Mouse (Mus musculus) hindbrain, embryonic 16.5 days (tissue): Measurements from ENCODE around the gene Osbpl2. TPM values are rescaled to one million over a fixed set of nuclear protein-coding genes. Genes with fewer than 3 reads are reported as not detected.
A peak's percentile ranks its signal among the peaks of the same experiment; 100 is the strongest.

ENCODE experiments used
- ATAC-seq: fragments of 200-750 bp; cut with Nextera tagmentation; 2 replicates; pipeline ENCODE4 v1.8.0; 2017; ENCODE audit warnings: moderate TSS enrichment, moderate library complexity
- H3K27ac ChIP-seq: fragments of 300-500 bp; sonication (generic); 2 replicates; pipeline ENCODE4 v1.5.1; 2014; ENCODE audit warnings: low read depth, mild to moderate bottlenecking, control low read depth, low read length, moderate library complexity
- H3K27me3 ChIP-seq: fragments of 300-500 bp; sonication (generic); replicated peaks from 2 replicates; pipeline ENCODE4 v1.6.1; 2014; ENCODE audit warnings: low read length; ENCODE audit not compliant: control insufficient read depth, insufficient read depth
- H3K36me3 ChIP-seq: fragments of 300-500 bp; sonication (generic); 2 replicates; pipeline ENCODE4 v1.6.1; 2014; ENCODE audit warnings: mild to moderate bottlenecking, low read length, moderate library complexity, mixed read lengths; ENCODE audit not compliant: control insufficient read depth, insufficient read depth
- H3K4me1 ChIP-seq: fragments of 300-500 bp; sonication (generic); 2 replicates; pipeline ENCODE4 v1.6.1; 2014; ENCODE audit warnings: low read depth, low read length; ENCODE audit not compliant: control insufficient read depth, insufficient read depth
- H3K4me2 ChIP-seq: fragments of 300-500 bp; sonication (generic); 2 replicates; pipeline ENCODE4 v1.6.1; 2014; ENCODE audit warnings: mild to moderate bottlenecking, low read length, control low read depth, moderate library complexity
- H3K4me3 ChIP-seq: fragments of 300-500 bp; sonication (generic); 2 replicates; pipeline ENCODE4 v1.5.1; 2014; ENCODE audit warnings: mild to moderate bottlenecking, low read length, control low read depth, moderate library complexity
- H3K9ac ChIP-seq: fragments of 300-500 bp; sonication (generic); 2 replicates; pipeline ENCODE4 v1.6.1; 2014; ENCODE audit warnings: low read depth, mild to moderate bottlenecking, control low read depth, low read length, moderate library complexity
- H3K9me3 ChIP-seq: fragments of 300-500 bp; sonication (generic); 2 replicates; pipeline ENCODE4 v1.6.1; 2014; ENCODE audit warnings: mild to moderate bottlenecking, low read length, moderate library complexity; ENCODE audit not compliant: control insufficient read depth
- WGBS: fragments of 180-500 bp; shearing (Covaris S2); extraction: QIAGEN DNeasy Blood & Tissue Kit; methylation state at CpG from one replicate; pipeline ENCODE4 v1.1.7; 2014; 5-methylcytosine and 5-hydroxymethylcytosine counted together
- polyA plus RNA-seq: library from polyadenylated mRNA; unstranded; fragments of >200 nt; fragmentation: Nextera tagmentation; extraction: Ambion mirVana; gene quantifications from 2 replicates; pipeline ENCODE4 v1.2.1, GENCODE M21; 2015

Osbpl2 gene
- polyA plus RNA-seq, 1 experiment from 2014 or later, result 70.5 TPM

DNA sequence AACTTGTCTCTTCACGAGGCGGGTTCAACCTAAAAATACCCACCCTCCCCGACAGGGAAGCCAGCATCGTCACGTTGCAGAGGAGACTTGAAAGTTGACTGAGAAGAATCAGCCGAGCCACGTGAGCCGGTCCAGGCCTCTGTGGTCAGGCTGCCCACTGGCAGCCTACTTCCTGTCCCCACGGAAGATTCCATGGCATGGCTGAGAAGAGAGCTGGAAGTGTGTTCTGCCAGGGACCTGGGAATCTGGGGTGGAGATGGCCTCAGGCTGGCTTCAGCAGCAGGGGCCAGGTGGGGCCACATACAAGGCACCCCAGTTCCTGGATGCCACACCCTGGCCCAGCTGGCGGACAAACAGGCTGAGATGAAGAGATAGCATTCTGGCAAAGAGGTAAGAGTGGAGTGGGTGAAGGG lies 3.0 kb upstream of the Osbpl2 start:
- H3K27me3 ChIP-seq, result no peaks in the 10 kb centered on the region
- H3K4me2 ChIP-seq, result no peak overlapping the region
- no peak overlapping the region for H3K27ac ChIP-seq
- no peak overlapping the region for H3K9ac ChIP-seq
- no peaks in the 10 kb centered on the region for H3K9me3 ChIP-seq
- no peak overlapping the region for H3K4me3 ChIP-seq
- 66% methylated on average over 10 of the region's 10 CpGs for WGBS
- no peaks in the 10 kb centered on the region for H3K36me3 ChIP-seq
- peaks cover 36% of the 10 kb centered on the region for H3K4me1 ChIP-seq
- no peak for ATAC-seq

DNA sequence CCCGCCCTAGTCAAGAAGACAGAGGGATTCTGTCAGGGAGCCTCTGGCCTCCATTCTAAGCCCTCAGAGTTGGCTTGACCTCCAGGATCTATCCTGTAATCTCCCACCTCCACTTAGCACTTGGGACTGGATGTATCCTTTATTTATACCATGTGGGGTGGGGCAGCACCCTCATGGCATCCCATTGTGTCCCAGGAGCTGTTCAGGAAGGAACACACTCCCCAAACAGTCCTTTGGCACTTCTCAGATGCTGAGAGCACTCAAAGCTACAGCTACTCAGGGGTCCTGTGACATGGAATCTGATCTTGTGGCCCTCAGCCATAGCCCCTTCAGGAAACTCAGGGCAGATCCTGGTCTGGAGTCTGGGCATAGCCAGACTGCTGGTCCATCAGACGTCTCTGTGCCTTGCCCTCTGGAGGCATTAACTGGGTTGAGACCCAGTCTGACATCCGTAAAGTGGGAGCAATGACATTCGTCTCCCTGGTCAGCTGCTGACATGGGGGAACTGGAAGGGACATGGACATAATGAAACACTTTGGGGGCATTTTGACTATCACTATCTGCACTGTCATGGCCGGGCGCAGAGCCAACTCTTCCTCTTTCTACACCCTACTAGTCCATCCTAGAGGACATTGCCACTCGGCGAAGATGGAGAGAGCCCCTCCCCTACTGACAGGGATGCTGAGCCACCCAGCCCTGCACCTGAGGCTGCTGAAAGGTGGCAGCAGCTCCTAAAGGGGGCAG lies 2.2 kb upstream of the Osbpl2 start:
- Histone ChIP-seq H3K9me3 (no peaks in the 10 kb centered on the region), H3K4me2 (no peak overlapping the region), H3K36me3 (no peaks in the 10 kb centered on the region), H3K27me3 (no peaks in the 10 kb centered on the region), H3K27ac (no peak overlapping the region), H3K9ac (no peak overlapping the region), H3K4me1 (peaks cover 36% of the 10 kb centered on the region), H3K4me3 (no peak overlapping the region)
- no peak for ATAC-seq
- WGBS, result 64% methylated on average over 7 of the region's 8 CpGs

DNA sequence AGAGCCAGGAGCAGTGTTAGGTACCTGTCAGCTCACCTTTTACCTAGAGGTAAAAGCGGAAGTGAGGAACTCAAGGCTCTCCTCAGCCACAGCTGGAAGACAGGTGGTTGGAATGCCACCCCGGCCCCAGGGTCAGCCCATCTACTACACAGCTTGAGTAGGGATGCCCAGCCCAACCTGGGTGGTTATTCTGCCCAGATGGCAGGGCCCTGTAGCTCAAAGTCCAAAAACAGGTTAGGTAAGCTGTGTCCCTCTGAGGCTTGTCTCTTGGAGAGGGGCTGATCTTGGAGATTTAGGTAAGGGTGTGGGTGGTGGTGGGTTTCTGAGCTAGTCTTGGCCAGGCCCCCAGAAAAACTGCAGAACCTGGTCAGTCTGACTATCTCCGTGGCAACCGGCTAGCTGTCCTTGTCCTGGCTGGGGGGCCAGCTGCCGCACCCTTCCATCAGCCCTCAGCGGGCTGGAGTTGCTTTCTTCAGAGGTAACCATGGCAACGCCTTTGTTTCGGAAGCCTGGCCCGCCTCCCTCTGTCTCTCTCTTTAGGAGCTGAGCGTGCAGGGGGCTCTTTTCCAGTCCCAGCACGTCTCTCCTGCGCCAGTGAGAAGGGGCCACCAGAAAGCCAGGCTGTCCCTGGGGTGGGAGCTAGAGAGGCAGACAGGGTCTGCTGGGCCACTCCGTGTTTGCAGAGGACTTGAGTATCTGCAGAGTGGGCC lies 1.5 kb upstream of the Osbpl2 start:
- Histone ChIP-seq H3K27me3 (no peaks in the 10 kb centered on the region), H3K9ac (peak overlapping the region; percentile 67), H3K27ac (peak overlapping the region; percentile 82), H3K4me1 (peaks cover 36% of the 10 kb centered on the region), H3K36me3 (no peaks in the 10 kb centered on the region), H3K4me2 (peak overlapping the region; percentile 94), H3K9me3 (no peaks in the 10 kb centered on the region), H3K4me3 (peak overlapping the region; percentile 8)
- 8% methylated on average over 13 of the region's 13 CpGs for WGBS
- ATAC-seq, result peak; percentile 25; the same call in 1 of the 2 replicates

DNA sequence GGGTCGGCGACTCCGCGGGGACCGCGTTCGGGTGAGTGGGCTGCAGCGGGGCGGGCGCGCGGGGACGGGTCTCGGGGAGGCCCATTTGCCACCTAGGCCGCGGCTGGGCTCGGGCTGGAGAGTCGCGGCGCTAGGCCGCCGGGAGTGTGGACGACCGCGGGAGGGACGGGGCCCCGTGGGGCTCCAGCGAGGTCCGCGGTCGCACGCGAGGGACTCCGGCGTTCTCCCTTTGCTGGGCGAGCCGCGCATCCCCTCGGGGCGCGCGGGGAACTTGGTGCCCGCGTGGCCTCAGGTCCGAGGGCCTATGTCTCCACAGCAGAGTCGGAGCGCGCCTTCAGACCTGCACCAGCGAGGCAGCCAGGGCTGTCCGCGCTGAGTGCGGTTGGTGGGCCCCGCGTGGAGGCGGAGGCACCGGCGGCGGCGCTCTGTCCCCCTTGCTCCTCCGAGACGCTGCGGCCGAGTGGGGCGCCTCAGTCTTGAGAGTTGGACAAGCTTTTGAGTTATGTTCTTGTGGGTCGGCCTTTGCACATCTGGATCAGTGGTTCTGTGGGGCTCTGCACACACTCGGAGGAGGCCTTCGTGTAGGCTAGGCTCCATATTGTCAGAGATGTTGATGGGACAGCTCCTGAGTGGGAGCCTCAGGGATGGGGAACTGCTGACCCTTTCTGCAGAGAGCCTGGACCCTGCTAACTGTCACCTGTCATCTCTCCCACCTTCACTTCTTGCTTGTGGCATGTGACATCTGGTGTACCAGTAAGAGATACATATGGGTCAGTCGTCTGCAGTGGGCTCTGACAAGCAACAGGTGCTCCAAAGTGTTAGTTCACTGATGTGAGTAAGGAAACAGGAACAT lies 559 bp downstream of the Osbpl2 start:
- peaks cover 29% of the 10 kb centered on the region for H3K4me1 ChIP-seq
- under 1% methylated on average over 26 of the region's 68 CpGs for WGBS
- H3K27me3 ChIP-seq, result no peaks in the 10 kb centered on the region
- peak overlapping the region; percentile 89 for H3K9ac ChIP-seq
- no peaks in the 10 kb centered on the region for H3K9me3 ChIP-seq
- peak; percentile 41 for ATAC-seq
- H3K4me3 ChIP-seq, result peak overlapping the region; percentile 90
- H3K27ac ChIP-seq, result peak overlapping the region; percentile 80
- peak overlapping the region; percentile 94 for H3K4me2 ChIP-seq
- H3K36me3 ChIP-seq, result no peaks in the 10 kb centered on the region

DNA sequence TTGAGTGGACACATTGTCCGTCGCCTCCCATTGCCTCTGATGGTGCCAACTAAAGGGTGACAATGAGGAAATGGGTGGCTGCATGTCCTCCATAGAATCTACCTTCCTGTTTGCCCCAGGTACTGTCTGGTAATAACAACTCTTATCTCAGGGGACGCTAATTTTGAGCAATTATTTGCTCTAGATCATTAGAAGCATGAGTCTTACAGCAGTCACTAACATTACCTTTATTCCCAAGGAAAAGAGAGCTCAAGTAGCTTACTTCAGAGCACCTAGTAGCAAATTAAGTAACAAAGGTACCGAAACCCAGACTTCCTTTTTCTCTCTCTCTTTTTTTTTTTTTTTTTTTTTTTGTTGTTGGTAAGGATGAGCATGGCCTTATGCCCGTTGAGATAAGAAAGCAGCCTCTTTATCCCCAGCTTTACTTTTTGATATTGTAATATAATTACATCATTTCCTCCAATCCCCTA lies 1.2 kb downstream of the Osbpl2 start:
- Histone ChIP-seq H3K27ac (no peak overlapping the region), H3K27me3 (no peaks in the 10 kb centered on the region), H3K4me1 (peaks cover 27% of the 10 kb centered on the region), H3K9me3 (no peaks in the 10 kb centered on the region), H3K36me3 (no peaks in the 10 kb centered on the region), H3K4me2 (peak overlapping the region; percentile 94), H3K9ac (no peak overlapping the region), H3K4me3 (peak overlapping the region; percentile 90)
- no peak for ATAC-seq
- WGBS, result 68% methylated on average over 5 of the region's 5 CpGs

DNA sequence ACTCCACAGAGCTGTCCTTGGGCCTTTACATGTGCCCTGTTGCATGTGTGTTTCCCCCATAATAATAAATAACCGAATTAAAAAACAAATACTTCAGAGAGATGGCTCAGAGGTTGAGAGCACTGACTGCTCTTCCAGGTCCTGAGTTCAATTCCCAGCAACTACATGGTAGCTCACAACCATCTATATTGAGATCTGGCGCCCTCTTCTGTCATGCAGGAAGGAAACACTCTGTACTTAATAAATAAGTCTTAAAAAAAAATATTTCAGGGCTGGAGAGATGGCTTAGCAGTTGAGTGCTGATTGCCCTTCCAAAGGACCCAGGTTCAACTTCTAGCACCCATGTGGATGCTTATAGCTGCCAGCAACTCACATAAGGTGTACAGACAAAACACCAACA lies 5.1 kb downstream of the Osbpl2 start:
- no peaks in the 10 kb centered on the region for H3K9me3 ChIP-seq
- no peak overlapping the region for H3K4me2 ChIP-seq
- no peak overlapping the region for H3K9ac ChIP-seq
- no peaks in the 10 kb centered on the region for H3K27me3 ChIP-seq
- H3K4me3 ChIP-seq, result no peak overlapping the region
- no peaks in the 10 kb centered on the region for H3K36me3 ChIP-seq
- WGBS, result 88% methylated on average over 2 of the region's 2 CpGs
- no peak overlapping the region for H3K27ac ChIP-seq
- peaks cover 26% of the 10 kb centered on the region for H3K4me1 ChIP-seq
- ATAC-seq, result no peak

DNA sequence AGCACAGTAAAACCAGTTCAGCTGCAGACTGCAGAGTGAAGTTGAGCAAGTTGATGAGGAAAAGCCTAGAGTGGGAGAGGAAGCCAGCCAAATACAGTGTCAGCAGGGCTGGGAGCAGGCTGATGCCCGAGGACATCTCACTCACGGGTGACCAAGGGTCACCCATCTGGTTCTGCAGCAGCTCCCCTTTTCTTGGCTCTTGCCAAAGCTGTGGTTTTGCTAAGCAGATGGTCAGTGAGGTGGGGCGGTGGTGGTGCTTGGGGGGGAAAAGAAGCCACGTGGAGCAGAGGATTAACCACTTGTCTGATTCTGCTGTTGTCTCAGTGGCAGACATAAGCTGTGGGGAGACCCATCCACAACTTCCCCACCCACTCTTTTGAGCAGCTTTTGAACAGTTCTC lies 7.1 kb downstream of the Osbpl2 start:
- Histone ChIP-seq H3K4me1 (peaks cover 16% of the 10 kb centered on the region), H3K9me3 (no peaks in the 10 kb centered on the region), H3K9ac (no peak overlapping the region), H3K4me3 (no peak overlapping the region), H3K27me3 (no peaks in the 10 kb centered on the region), H3K4me2 (no peak overlapping the region), H3K27ac (no peak overlapping the region), H3K36me3 (no peaks in the 10 kb centered on the region)
- peak; percentile 58; the same call in 1 of the 2 replicates for ATAC-seq
- WGBS, result 22% methylated on average over 4 of the region's 4 CpGs

DNA sequence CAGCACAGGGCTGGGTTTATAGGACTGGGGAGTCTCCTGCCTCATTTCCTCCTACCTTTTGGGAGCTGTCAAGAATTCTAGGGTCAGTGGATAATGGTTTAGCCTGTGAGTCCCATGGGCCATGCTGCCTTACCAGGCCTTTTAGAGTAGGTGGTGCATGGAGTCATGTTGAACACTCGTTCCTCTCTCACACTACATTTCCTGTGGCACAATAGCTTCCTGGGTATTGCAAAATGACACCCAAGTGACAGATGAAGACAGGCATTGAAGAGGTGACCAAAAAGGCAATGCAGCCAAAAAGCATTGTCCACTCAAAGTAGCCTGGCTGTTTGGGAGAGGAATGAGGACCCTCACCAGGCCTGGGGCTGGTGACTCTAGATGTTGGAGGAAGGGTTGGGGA lies 8.6 kb downstream of the Osbpl2 start:
- Histone ChIP-seq H3K4me1 (peaks cover 16% of the 10 kb centered on the region), H3K27ac (no peak overlapping the region; the same call in 1 of the 2 replicates), H3K9me3 (no peaks in the 10 kb centered on the region), H3K4me3 (no peak overlapping the region), H3K9ac (no peak overlapping the region), H3K27me3 (no peaks in the 10 kb centered on the region), H3K4me2 (no peak overlapping the region), H3K36me3 (no peaks in the 10 kb centered on the region)
- 43% methylated on average over 1 of the region's 1 CpGs for WGBS
- no peak for ATAC-seq

DNA sequence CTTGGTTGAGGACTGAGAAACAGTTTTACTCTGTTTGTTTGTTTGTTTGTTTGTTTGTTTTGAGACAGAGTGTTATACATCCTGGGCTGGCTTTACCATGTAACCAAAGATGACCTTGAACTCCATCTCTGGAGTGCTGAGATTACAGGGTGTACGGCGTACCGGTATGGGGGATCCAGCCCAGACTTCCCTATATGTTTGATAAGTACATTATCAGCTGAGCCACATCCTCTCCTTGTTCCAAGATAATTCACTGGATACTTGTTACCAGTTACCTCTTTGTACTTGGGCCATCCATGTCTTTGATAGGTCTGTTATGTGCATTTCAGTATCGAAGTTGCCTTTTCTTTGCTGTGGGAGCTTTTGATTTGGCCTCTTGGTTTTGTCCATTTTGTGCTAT lies 14.1 kb downstream of the Osbpl2 start:
- no peak for ATAC-seq
- WGBS, result 99% methylated on average over 4 of the region's 4 CpGs

More for the DNA sequence above, 14.1 kb downstream of the Osbpl2 start:
- Histone ChIP-seq H3K4me2 (no peak overlapping the region), H3K27me3 (no peaks in the 10 kb centered on the region), H3K9me3 (no peaks in the 10 kb centered on the region), H3K4me3 (no peak overlapping the region), H3K4me1 (no peaks in the 10 kb centered on the region), H3K9ac (no peak overlapping the region), H3K27ac (no peak overlapping the region), H3K36me3 (peaks cover under 1% of the 10 kb centered on the region; the same call in 1 of the 2 replicates)
